Mouse (Mus musculus): Measurements from ENCODE around the gene Pyy. TPM values are rescaled to one million over a fixed set of nuclear protein-coding genes. Genes with fewer than 3 reads are reported as not detected.
A peak's percentile ranks its signal among the peaks of the same experiment; 100 is the strongest.

Pyy gene
- total and polyA plus RNA-seq, 2 experiments from 2014 or later = not detected

DNA sequence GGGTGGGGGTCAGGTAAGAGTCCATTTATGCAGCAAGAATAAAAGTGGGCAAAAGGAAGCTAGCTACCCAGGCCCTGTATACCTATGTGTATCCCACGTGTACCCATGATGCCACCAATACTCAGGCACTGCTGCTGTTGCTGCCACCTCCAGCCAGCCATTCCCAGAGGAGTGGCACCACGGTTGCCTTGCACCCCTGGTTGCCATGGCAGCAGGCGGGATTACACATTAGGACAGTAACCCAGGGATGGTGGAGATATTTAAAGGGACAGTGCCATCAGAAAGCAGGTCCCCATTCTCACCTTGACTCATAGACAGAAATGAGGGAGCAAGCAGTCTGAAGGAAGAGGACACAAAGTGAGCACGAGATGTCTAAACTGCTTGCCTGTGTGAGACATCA, 24.4 kb downstream of the Pyy start:
- no peaks in the 10 kb centered on the region for H3K27me3 ChIP-seq (ENCODE audit: insufficient read depth, low read length)
- H3K27ac ChIP-seq (ENCODE audit: low read depth, low read length) = no peak overlapping the region
- 0 out of 2 replicates have a peak, but pooled peaks cover 9% of the 10 kb centered on the region for H3K4me1 ChIP-seq (ENCODE audit: insufficient read depth)
- peaks cover 8% of the 10 kb centered on the region; the same call in 1 of the 2 replicates for H3K36me3 ChIP-seq (ENCODE audit: insufficient read depth)
- no peak overlapping the region for H3K4me3 ChIP-seq (ENCODE audit: low read depth, low read length)
- WGBS = 36% methylated on average over 4 of the region's 4 CpGs
- ATAC-seq (no peak), DNase-seq (peak; percentile 29)
- no peak overlapping the region for H3K4me2 ChIP-seq (ENCODE audit: low read depth)
- TF ChIP-seq CTCF (IDR thresholded peaks at IDR 0.05; ENCODE audit: low read depth) = no peak
- no peaks in the 10 kb centered on the region for H3K9me3 ChIP-seq (ENCODE audit: low read length)
- H3K9ac ChIP-seq = no peak overlapping the region

DNA sequence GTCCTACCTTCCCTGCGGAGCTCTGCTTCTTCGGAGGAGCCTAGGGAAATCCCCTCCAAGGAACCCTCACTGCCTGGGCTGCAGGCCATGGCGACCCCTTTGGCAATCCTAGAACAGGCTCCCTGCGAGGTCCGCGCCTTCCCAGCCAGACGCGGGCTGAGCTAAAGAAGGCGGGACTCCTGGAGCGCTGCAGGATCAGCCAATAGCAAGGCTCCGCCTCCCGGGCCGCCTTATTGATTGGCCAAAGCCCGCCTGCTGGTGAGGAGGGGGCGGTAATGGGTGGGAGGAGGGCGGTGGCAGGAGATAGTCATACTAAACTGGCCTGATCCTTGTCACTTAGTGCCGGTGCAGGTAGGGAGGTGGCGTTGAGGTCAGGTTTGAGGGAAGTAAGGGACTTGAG, 25.3 kb downstream of the Pyy start:
- DNase-seq (peak; percentile 90), ATAC-seq (peak; percentile 89)
- peak overlapping the region; percentile 81 for H3K4me2 ChIP-seq (ENCODE audit: low read depth)
- H3K9me3 ChIP-seq (ENCODE audit: low read length) = no peaks in the 10 kb centered on the region
- WGBS = 1% methylated on average over 18 of the region's 18 CpGs
- 0 out of 2 replicates have a peak, but pooled peaks cover 9% of the 10 kb centered on the region for H3K4me1 ChIP-seq (ENCODE audit: insufficient read depth)
- H3K36me3 ChIP-seq (ENCODE audit: insufficient read depth) = peaks cover 10% of the 10 kb centered on the region; the same call in 1 of the 2 replicates
- peak overlapping the region; percentile 40 for H3K4me3 ChIP-seq (ENCODE audit: low read depth, low read length)
- no peaks in the 10 kb centered on the region for H3K27me3 ChIP-seq (ENCODE audit: insufficient read depth, low read length)
- H3K27ac ChIP-seq (ENCODE audit: low read depth, low read length) = no peak overlapping the region
- peak; percentile 33 for TF ChIP-seq CTCF (IDR thresholded peaks at IDR 0.05; ENCODE audit: low read depth)
- H3K9ac ChIP-seq = peak overlapping the region; percentile 47

DNA sequence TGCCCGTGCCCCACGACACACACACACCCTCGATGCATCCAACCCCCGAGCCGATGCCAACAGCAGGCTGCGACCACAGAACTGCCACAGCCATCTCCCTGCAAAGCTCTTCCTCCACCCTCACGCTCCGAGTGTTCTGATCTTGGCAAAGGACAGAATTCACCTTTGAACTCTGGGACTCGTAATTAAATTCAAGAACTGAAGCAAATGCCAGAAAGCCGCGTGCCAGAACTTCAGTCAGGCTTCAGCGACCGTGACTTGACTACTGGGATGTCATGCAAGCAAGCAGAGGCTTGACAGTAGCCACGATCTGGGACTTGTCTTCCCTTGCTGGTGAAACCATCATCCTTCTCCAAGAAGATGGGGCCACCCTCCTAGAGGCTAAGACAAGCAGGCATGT, 33.9 kb downstream of the Pyy start:
- H3K36me3 ChIP-seq (ENCODE audit: insufficient read depth) = peaks cover 5% of the 10 kb centered on the region; the same call in 1 of the 2 replicates
- H3K9ac ChIP-seq = no peak overlapping the region
- no peak for TF ChIP-seq CTCF (IDR thresholded peaks at IDR 0.05; ENCODE audit: low read depth)
- no peaks in the 10 kb centered on the region for H3K27me3 ChIP-seq (ENCODE audit: insufficient read depth, low read length)
- H3K4me1 ChIP-seq (ENCODE audit: insufficient read depth) = no peaks in the 10 kb centered on the region
- no peak for ATAC-seq
- no peak overlapping the region for H3K27ac ChIP-seq (ENCODE audit: low read depth, low read length)
- WGBS = 68% methylated on average over 14 of the region's 14 CpGs
- H3K9me3 ChIP-seq (ENCODE audit: low read length) = no peaks in the 10 kb centered on the region
- H3K4me3 ChIP-seq (ENCODE audit: low read depth, low read length) = no peak overlapping the region
- DNase-seq = no peak
- H3K4me2 ChIP-seq (ENCODE audit: low read depth) = no peak overlapping the region

DNA sequence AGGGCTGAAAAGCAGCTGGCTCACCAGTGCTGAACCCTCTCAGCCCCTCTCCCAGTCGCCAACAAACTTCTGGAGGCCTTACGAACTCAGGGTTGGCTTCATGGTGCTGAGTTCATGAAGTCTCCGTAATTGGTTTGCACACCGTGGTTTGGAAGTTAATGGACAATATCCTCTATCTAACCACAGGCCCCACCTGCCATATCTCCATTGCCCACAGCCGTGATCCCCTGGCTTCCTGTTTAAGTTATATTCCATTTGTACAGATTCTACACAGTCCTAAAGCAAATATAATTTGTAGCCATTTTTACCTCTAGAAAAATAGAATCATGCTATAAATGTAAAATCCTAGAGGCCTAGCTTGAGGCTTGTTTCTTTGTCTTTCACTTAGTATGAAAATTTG, 34.9 kb downstream of the Pyy start:
- H3K27me3 ChIP-seq (ENCODE audit: insufficient read depth, low read length) = no peaks in the 10 kb centered on the region
- H3K9me3 ChIP-seq (ENCODE audit: low read length) = no peaks in the 10 kb centered on the region
- H3K4me2 ChIP-seq (ENCODE audit: low read depth) = no peak overlapping the region
- 87% methylated on average over 5 of the region's 5 CpGs for WGBS
- no peak for ATAC-seq
- TF ChIP-seq CTCF (IDR thresholded peaks at IDR 0.05; ENCODE audit: low read depth) = no peak
- no peak overlapping the region for H3K9ac ChIP-seq
- H3K36me3 ChIP-seq (ENCODE audit: insufficient read depth) = no peaks in the 10 kb centered on the region
- H3K4me3 ChIP-seq (ENCODE audit: low read depth, low read length) = no peak overlapping the region
- no peak overlapping the region for H3K27ac ChIP-seq (ENCODE audit: low read depth, low read length)
- no peak for DNase-seq
- no peaks in the 10 kb centered on the region for H3K4me1 ChIP-seq (ENCODE audit: insufficient read depth)

DNA sequence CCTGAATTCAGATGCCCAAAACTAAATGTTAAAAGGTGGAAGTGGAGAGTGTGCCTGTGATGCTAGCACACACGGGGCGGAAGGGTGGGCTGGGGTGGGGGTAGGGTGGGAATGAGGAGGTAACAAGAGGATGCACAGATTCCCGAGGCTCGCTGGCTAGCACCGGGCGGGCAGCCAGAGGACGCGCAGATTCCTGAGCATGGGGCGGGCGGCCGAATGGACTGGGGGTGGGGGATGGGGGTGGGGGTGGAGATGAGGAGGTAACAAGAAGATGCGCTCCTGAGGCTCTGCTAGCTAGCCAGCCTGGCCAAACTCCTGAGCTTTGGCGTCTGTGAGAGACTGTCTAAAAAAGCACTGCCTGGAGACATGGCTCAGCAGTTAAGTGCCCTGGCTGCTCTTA, 37.2 kb downstream of the Pyy start:
- Histone ChIP-seq H3K9ac (no peak overlapping the region), H3K4me2 (ENCODE audit: low read depth) (peak overlapping the region; percentile 31), H3K4me1 (ENCODE audit: insufficient read depth) (no peaks in the 10 kb centered on the region), H3K27me3 (ENCODE audit: insufficient read depth, low read length) (no peaks in the 10 kb centered on the region), H3K36me3 (ENCODE audit: insufficient read depth) (no peaks in the 10 kb centered on the region), H3K9me3 (ENCODE audit: low read length) (no peaks in the 10 kb centered on the region), H3K27ac (ENCODE audit: low read depth, low read length) (no peak overlapping the region), H3K4me3 (ENCODE audit: low read depth, low read length) (no peak overlapping the region)
- TF ChIP-seq CTCF (IDR thresholded peaks at IDR 0.05; ENCODE audit: low read depth) = no peak
- no peak for DNase-seq
- 15% methylated on average over 13 of the region's 13 CpGs for WGBS
- ATAC-seq = no peak

DNA sequence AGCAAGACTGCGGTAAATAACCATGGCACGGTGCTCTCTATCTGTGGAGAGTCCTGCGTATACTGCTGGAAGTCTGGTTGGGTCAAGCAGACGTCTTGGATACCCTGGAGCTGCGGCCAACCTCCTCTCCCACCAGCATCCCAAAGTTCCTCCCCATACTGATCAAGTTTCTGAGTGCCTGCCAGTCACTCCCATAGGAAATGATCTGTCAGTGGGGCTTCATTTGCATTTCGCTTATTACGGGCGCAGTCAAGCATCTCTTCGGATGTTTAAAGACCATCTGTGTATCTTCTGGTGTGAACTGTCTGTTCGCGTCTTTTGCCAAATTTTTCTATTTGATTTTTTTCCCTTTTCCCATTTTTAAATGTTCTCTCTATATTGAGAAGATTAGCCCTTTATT, 38.0 kb downstream of the Pyy start:
- ATAC-seq = peak; percentile 43; the same call in 1 of the 2 replicates
- no peak overlapping the region for H3K4me3 ChIP-seq (ENCODE audit: low read depth, low read length)
- H3K9ac ChIP-seq = no peak overlapping the region
- peak overlapping the region; percentile 31 for H3K4me2 ChIP-seq (ENCODE audit: low read depth)
- TF ChIP-seq CTCF (IDR thresholded peaks at IDR 0.05; ENCODE audit: low read depth) = no peak
- H3K36me3 ChIP-seq (ENCODE audit: insufficient read depth) = no peaks in the 10 kb centered on the region
- no peak overlapping the region for H3K27ac ChIP-seq (ENCODE audit: low read depth, low read length)
- H3K9me3 ChIP-seq (ENCODE audit: low read length) = no peaks in the 10 kb centered on the region
- H3K27me3 ChIP-seq (ENCODE audit: insufficient read depth, low read length) = no peaks in the 10 kb centered on the region
- no peaks in the 10 kb centered on the region for H3K4me1 ChIP-seq (ENCODE audit: insufficient read depth)
- DNase-seq = peak; percentile 58
- 45% methylated on average over 11 of the region's 11 CpGs for WGBS

DNA sequence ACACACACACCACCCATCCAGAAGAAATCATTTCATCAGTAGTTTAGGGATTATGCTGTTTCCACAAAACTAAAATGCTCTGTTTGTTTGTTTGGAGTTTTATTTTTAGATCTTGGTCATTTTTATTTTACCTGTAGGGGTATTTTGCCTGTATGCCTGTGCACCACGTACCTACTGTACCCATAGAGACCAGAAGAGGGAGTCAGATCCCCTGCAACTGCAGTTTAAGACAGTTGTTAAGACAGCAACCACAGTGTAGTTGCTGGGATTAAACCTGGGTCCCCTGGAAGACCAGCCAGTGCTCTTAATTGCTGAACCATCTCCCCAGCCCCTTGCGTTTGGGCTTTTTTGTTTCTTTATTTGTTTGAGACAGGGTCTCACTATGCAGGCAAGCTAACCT, 38.7 kb downstream of the Pyy start:
- H3K27ac ChIP-seq (ENCODE audit: low read depth, low read length) = no peak overlapping the region
- no peak for ATAC-seq
- 45% methylated on average over 2 of the region's 2 CpGs for WGBS
- peaks cover 3% of the 10 kb centered on the region for H3K36me3 ChIP-seq (ENCODE audit: insufficient read depth)
- H3K27me3 ChIP-seq (ENCODE audit: insufficient read depth, low read length) = no peaks in the 10 kb centered on the region
- DNase-seq = no peak
- H3K9me3 ChIP-seq (ENCODE audit: low read length) = no peaks in the 10 kb centered on the region
- H3K9ac ChIP-seq = no peak overlapping the region
- H3K4me2 ChIP-seq (ENCODE audit: low read depth) = no peak overlapping the region
- H3K4me1 ChIP-seq (ENCODE audit: insufficient read depth) = no peaks in the 10 kb centered on the region
- TF ChIP-seq CTCF (IDR thresholded peaks at IDR 0.05; ENCODE audit: low read depth) = peak; percentile 56
- no peak overlapping the region for H3K4me3 ChIP-seq (ENCODE audit: low read depth, low read length)

All from forebrain, postnatal 0 days (tissue).